Mouse (Mus musculus) MEL (cell line): ENCODE data around the gene Tcl1b4. TPM values are rescaled to one million over a fixed set of nuclear protein-coding genes. Genes with fewer than 3 reads are reported as not detected.
"Not testable (repeated sequence)": the region's sequence is repeated elsewhere in the genome, so short reads cannot be mapped to it uniquely, and the experiment has no call there.

ENCODE experiments used
- DNase-seq: peaks from one replicate; pipeline ENCODE4 v3.0.0; 2011; ENCODE audit warnings: low read depth, low spot score
- H3K27ac ChIP-seq: 2 replicates; pipeline ENCODE4 v1.5.1; 2012; ENCODE audit warnings: low read depth, mild to moderate bottlenecking, control low read depth, low read length, moderate library complexity; ENCODE audit not compliant: control insufficient read depth
- H3K27me3 ChIP-seq, 2 experiments: fragments of 150-350 bp in 1 of 2; sonication (generic) in 1 of 2; 2 replicates each; pipeline ENCODE4 v1.6.1; 2012; ENCODE audit warnings: low read length in 2 of 2, mild to moderate bottlenecking in 2 of 2, improper control_type of control experiment in 1 of 2, moderate library complexity in 1 of 2; ENCODE audit not compliant: insufficient read depth in 2 of 2, control insufficient read depth in 1 of 2
- H3K36me3 ChIP-seq, 2 experiments: 2 replicates each; pipeline ENCODE4 v1.6.1; 2012 to 2014; ENCODE audit warnings: low read length in 2 of 2, improper control_type of control experiment in 1 of 2, inconsistent platforms in 1 of 2, mild to moderate bottlenecking in 1 of 2; ENCODE audit not compliant: insufficient read depth in 2 of 2, control insufficient read depth in 1 of 2
- H3K4me1 ChIP-seq, 2 experiments: fragments of 150-350 bp in 1 of 2; sonication (generic) in 1 of 2; 2 replicates each; pipeline ENCODE4 v1.6.1; 2012; ENCODE audit warnings: low read length in 2 of 2, improper control_type of control experiment in 1 of 2, mild to moderate bottlenecking in 1 of 2; ENCODE audit not compliant: insufficient read depth in 2 of 2, control insufficient read depth in 1 of 2
- H3K4me3 ChIP-seq, 2 experiments: fragments of 150-350 bp in 1 of 2; sonication (generic) in 1 of 2; 2 replicates each; pipeline ENCODE4 v1.5.1; 2012; ENCODE audit warnings: low read depth in 2 of 2, low read length in 2 of 2, mild to moderate bottlenecking in 2 of 2, moderate library complexity in 2 of 2, control low read depth in 1 of 2, improper control_type of control experiment in 1 of 2; ENCODE audit not compliant: control insufficient read depth in 1 of 2, insufficient read depth in 1 of 2
- H3K79me2 ChIP-seq: 2 replicates; pipeline ENCODE4 v1.6.1; 2012; ENCODE audit warnings: mild to moderate bottlenecking, low read length, moderate library complexity; ENCODE audit not compliant: control insufficient read depth, poor library complexity, insufficient read depth
- H3K9ac ChIP-seq: 2 replicates; pipeline ENCODE4 v1.6.1; 2012; ENCODE audit warnings: low read depth, mild to moderate bottlenecking, control low read depth, low read length, moderate library complexity; ENCODE audit not compliant: control insufficient read depth, poor library complexity, severe bottlenecking
- H3K9me3 ChIP-seq: fragments of 150-350 bp; sonication (generic); replicated peaks from 2 replicates; pipeline ENCODE4 v1.6.1; 2012; ENCODE audit warnings: mild to moderate bottlenecking, low read length, improper control_type of control experiment, moderate library complexity; ENCODE audit not compliant: insufficient read depth
- BHLHE40 ChIP-seq: IDR thresholded peaks from 2 replicates; pipeline ENCODE4 v1.6.1; 2012; ENCODE audit warnings: low read depth, mild to moderate bottlenecking, inconsistent platforms, low read length, improper control_type of control experiment, borderline replicate concordance
- CTCF ChIP-seq, 3 experiments: IDR thresholded peaks in 2 of 3; conservative IDR thresholded peaks in 1 of 3; 2 replicates each; pipeline ENCODE4 v1.5.1; 2011 to 2012; ENCODE audit warnings: low read length in 3 of 3, low read depth in 2 of 3, mild to moderate bottlenecking in 2 of 3, improper control_type of control experiment in 1 of 3, inconsistent platforms in 1 of 3, mixed read lengths in 1 of 3, moderate library complexity in 1 of 3; ENCODE audit not compliant: control insufficient read depth in 1 of 3, insufficient read depth in 1 of 3, poor library complexity in 1 of 3, severe bottlenecking in 1 of 3
- E2F4 ChIP-seq: IDR thresholded peaks from 2 replicates; pipeline ENCODE4 v1.6.1; 2011; ENCODE audit warnings: low read depth, low read length, improper control_type of control experiment, borderline replicate concordance
- EP300 ChIP-seq, 2 experiments: IDR thresholded peaks; 2 replicates each; pipeline ENCODE4 v1.6.1; 2011; ENCODE audit warnings: improper control_type of control experiment in 2 of 2, low read length in 2 of 2, low read depth in 1 of 2, mild to moderate bottlenecking in 1 of 2
- GATA1 ChIP-seq: IDR thresholded peaks from 2 replicates; pipeline ENCODE4 v1.6.1; 2011; ENCODE audit warnings: low read depth, low read length, improper control_type of control experiment
- MAFK ChIP-seq: IDR thresholded peaks from 2 replicates; pipeline ENCODE4 v1.6.1; 2011; ENCODE audit warnings: low read depth, mild to moderate bottlenecking, low read length, improper control_type of control experiment, borderline replicate concordance
- MAX ChIP-seq: IDR thresholded peaks from 2 replicates; pipeline ENCODE4 v1.6.1; 2011; ENCODE audit warnings: low read length, improper control_type of control experiment
- MAZ ChIP-seq: IDR thresholded peaks from 2 replicates; pipeline ENCODE4 v1.6.1; 2012; ENCODE audit warnings: low read depth, mild to moderate bottlenecking, inconsistent platforms, low read length, improper control_type of control experiment
- MXI1 ChIP-seq: IDR thresholded peaks from 2 replicates; pipeline ENCODE4 v1.6.1; 2011; ENCODE audit warnings: mild to moderate bottlenecking, low read depth, low read length, improper control_type of control experiment
- MYB ChIP-seq: IDR thresholded peaks from 2 replicates; pipeline ENCODE4 v1.6.1; 2011; ENCODE audit warnings: mild to moderate bottlenecking, low read depth, low read length, improper control_type of control experiment
- NELFE ChIP-seq: IDR thresholded peaks from 2 replicates; pipeline ENCODE4 v1.6.1; 2011; ENCODE audit warnings: low read depth, low read length, improper control_type of control experiment
- NRF1 ChIP-seq: IDR thresholded peaks from 2 replicates; pipeline ENCODE4 v1.6.1; 2014; ENCODE audit warnings: low read depth, mild to moderate bottlenecking, inconsistent platforms, low read length, improper control_type of control experiment, moderate library complexity; ENCODE audit not compliant: poor library complexity, insufficient read depth, severe bottlenecking
- SIN3A ChIP-seq: IDR thresholded peaks from 2 replicates; pipeline ENCODE4 v1.6.1; 2012; ENCODE audit warnings: low read length, improper control_type of control experiment, inconsistent platforms
- SMC3 ChIP-seq: IDR thresholded peaks from 2 replicates; pipeline ENCODE4 v1.6.1; 2011; ENCODE audit warnings: low read depth, low read length, improper control_type of control experiment
- TBP ChIP-seq: IDR thresholded peaks from 2 replicates; pipeline ENCODE4 v1.8.0; 2011; ENCODE audit warnings: low read depth, low read length, improper control_type of control experiment
- UBTF ChIP-seq: IDR thresholded peaks from 2 replicates; pipeline ENCODE4 v1.6.1; 2012; ENCODE audit warnings: low read depth, mild to moderate bottlenecking, inconsistent platforms, low read length, improper control_type of control experiment, moderate library complexity, borderline replicate concordance; ENCODE audit not compliant: insufficient read depth
- USF1 ChIP-seq: IDR thresholded peaks from 2 replicates; pipeline ENCODE4 v1.6.1; 2014; ENCODE audit warnings: low read depth, mild to moderate bottlenecking, inconsistent platforms, low read length, improper control_type of control experiment, moderate library complexity
- ZC3H11A ChIP-seq: IDR thresholded peaks from 2 replicates; pipeline ENCODE4 v1.6.1; 2012; ENCODE audit warnings: low read depth, mild to moderate bottlenecking, inconsistent platforms, low read length, improper control_type of control experiment
- ZNF384 ChIP-seq: IDR thresholded peaks from 2 replicates; pipeline ENCODE4 v1.6.1; 2012; ENCODE audit warnings: low read depth, mild to moderate bottlenecking, inconsistent platforms, low read length, improper control_type of control experiment
- polyA plus RNA-seq, 2 experiments: library from polyadenylated mRNA; stranded (reverse) in 1 of 2; unstranded in 1 of 2; fragments of >175 nt in 1 of 2; fragments of >200 nt in 1 of 2; gene quantifications; 2 replicates each; pipeline versions ENCODE4 v1.2.1 to v1.2.4; 2012; ENCODE audit warnings: low replicate concordance in 2 of 2, low read depth in 1 of 2; ENCODE audit not compliant: insufficient read length in 2 of 2, insufficient read depth in 1 of 2, missing spikeins in 1 of 2
- total RNA-seq: library from RNA; depleted of rRNA; stranded (reverse); fragments of 300-350 nt; gene quantifications from 2 replicates; pipeline ENCODE4 v1.2.3, GENCODE M21; 2012

Gene Tcl1b4
- total and polyA plus RNA-seq, 3 experiments: not detected

DNA sequence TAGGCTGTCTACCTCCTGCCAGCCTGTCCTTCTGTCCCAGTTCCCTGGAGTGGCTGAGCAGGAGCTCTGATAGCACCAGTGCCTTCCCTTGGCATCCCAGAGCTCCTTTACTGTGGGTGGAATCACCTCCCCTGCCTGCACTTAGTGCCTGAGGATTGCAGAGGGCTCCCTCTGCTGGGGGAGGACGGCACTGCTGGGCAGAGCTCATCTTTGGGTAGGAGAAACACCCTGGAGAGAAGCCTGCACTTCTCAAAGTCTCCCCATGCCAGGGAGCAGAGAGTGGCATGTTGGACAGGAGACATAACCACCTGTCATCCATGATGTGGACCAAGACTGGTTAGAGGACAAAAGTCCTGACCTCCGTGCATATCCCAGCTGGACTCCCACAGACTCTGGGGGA lies 12.8 kb upstream of the Tcl1b4 start:
- not testable (repeated sequence) for H3K36me3 ChIP-seq, H3K9ac ChIP-seq, H3K4me1 ChIP-seq, H3K27me3 ChIP-seq, H3K4me3 ChIP-seq, DNase-seq, H3K79me2 ChIP-seq, H3K27ac ChIP-seq, H3K9me3 ChIP-seq
- TF ChIP-seq CTCF (IDR thresholded peaks at IDR 0.05 in 2 of 3, conservative IDR thresholded peaks at IDR 0.05 in 1 of 3; ENCODE audit: control insufficient read depth in 1 of 3, insufficient read depth in 1 of 3, low read depth in 2 of 3, low read length in 3 of 3, poor library complexity in 1 of 3, severe bottlenecking in 1 of 3): 0 out of 6 replicates have a peak, but pooled peaks of 1 of the 3 experiments have one; percentile 12

- H3K9me3 ChIP-seq, H3K27ac ChIP-seq, DNase-seq, H3K79me2 ChIP-seq, H3K9ac ChIP-seq, H3K4me1 ChIP-seq, H3K27me3 ChIP-seq, H3K4me3 ChIP-seq, H3K36me3 ChIP-seq: not testable (repeated sequence)
These were observed 11.0 kb upstream of the Tcl1b4 start, which contains the start of gene Tcl1b3 for GRCm38 (mm10) chr12:105190743-105191142. Gene Tcl1b3 (plus strand): TSS chr12:105191043.

- H3K4me1 ChIP-seq, H3K36me3 ChIP-seq, H3K79me2 ChIP-seq, H3K27ac ChIP-seq, H3K9me3 ChIP-seq, H3K27me3 ChIP-seq, DNase-seq, H3K4me3 ChIP-seq, H3K9ac ChIP-seq: not testable (repeated sequence)
These were observed 1.9 kb upstream of the Tcl1b4 start for GRCm38 (mm10) chr12:105199684-105200497.

GRCm38 (mm10) chr12:105207071-105207470 lies 5.3 kb downstream of the Tcl1b4 start:
- no peaks in the 10 kb centered on the region for H3K9me3 ChIP-seq
- H3K4me3 ChIP-seq: no peak overlapping the region
- H3K27me3 ChIP-seq: no peaks in the 10 kb centered on the region
- H3K27ac ChIP-seq: no peak overlapping the region
- no peak for DNase-seq
- no peak overlapping the region for H3K9ac ChIP-seq
- no peaks in the 10 kb centered on the region for H3K4me1 ChIP-seq
- H3K79me2 ChIP-seq: no peaks in the 10 kb centered on the region
- no peaks in the 10 kb centered on the region for H3K36me3 ChIP-seq
- TF ChIP-seq UBTF (no peak), USF1 (no peak), TBP (no peak), MXI1 (no peak), SIN3A (no peak), SMC3 (no peak), MYB (no peak), MAX (no peak), EP300 (IDR thresholded peaks at IDR 0.05; ENCODE audit: low read depth in 1 of 2, low read length in 2 of 2) (no peak), GATA1 (no peak), MAFK (no peak), BHLHE40 (no peak), ZC3H11A (no peak), E2F4 (no peak), ZNF384 (no peak), NELFE (no peak), NRF1 (no peak), MAZ (no peak)
